Mouse (Mus musculus) lung, embryonic 14.5 days (tissue): ENCODE data around the gene Mtfr2. TPM values are rescaled to one million over a fixed set of nuclear protein-coding genes. Genes with fewer than 3 reads are reported as not detected.

Experiments
- ATAC-seq: fragments of 200-750 bp; cut with Nextera tagmentation; 2 replicates; pipeline ENCODE4 v1.8.0; 2017; ENCODE audit warnings: mild to moderate bottlenecking, moderate TSS enrichment, moderate library complexity; ENCODE audit not compliant: insufficient read depth
- DNase-seq: peaks from one replicate; pipeline ENCODE4 v3.0.0-alpha.2; 2015
- H3K27ac ChIP-seq: fragments of 300-500 bp; sonication (generic); 2 replicates; pipeline ENCODE4 v1.5.1; 2014; ENCODE audit warnings: low read depth, mild to moderate bottlenecking, moderate library complexity
- H3K27me3 ChIP-seq: fragments of 300-500 bp; sonication (generic); 2 replicates; pipeline ENCODE4 v1.6.1; 2014; ENCODE audit warnings: low read length, control low read depth; ENCODE audit not compliant: insufficient read depth
- H3K36me3 ChIP-seq: fragments of 300-500 bp; sonication (generic); 2 replicates; pipeline ENCODE4 v1.6.1; 2014; ENCODE audit warnings: control low read depth; ENCODE audit not compliant: insufficient read depth
- H3K4me1 ChIP-seq: fragments of 300-500 bp; sonication (generic); 2 replicates; pipeline ENCODE4 v1.6.1; 2014; ENCODE audit warnings: antibody characterized with exemption, control low read depth; ENCODE audit not compliant: insufficient read depth
- H3K4me2 ChIP-seq: fragments of 300-500 bp; sonication (generic); 2 replicates; pipeline ENCODE4 v1.6.1; 2014; ENCODE audit warnings: mild to moderate bottlenecking
- H3K4me3 ChIP-seq: fragments of 300-500 bp; sonication (generic); 2 replicates; pipeline ENCODE4 v1.5.1; 2014; ENCODE audit warnings: low read depth, low read length
- H3K9ac ChIP-seq: fragments of 300-500 bp; sonication (generic); 2 replicates; pipeline ENCODE4 v1.6.1; 2014
- H3K9me3 ChIP-seq: fragments of 300-500 bp; sonication (generic); 2 replicates; pipeline ENCODE4 v1.6.1; 2016; ENCODE audit warnings: low read depth, low read length, control low read depth
- CTCF ChIP-seq: IDR thresholded peaks from 2 replicates; pipeline ENCODE4 v1.5.1; 2016; ENCODE audit warnings: antibody characterized with exemption, low read depth
- WGBS: fragments of 180-500 bp; shearing (Covaris S2); extraction: QIAGEN DNeasy Blood & Tissue Kit; methylation state at CpG from one replicate; pipeline ENCODE4 v1.1.7; 2014; 5-methylcytosine and 5-hydroxymethylcytosine counted together
- polyA plus RNA-seq: library from polyadenylated mRNA; unstranded; fragments of >200 nt; fragmentation: Nextera tagmentation; extraction: Ambion mirVana; gene quantifications from 2 replicates; pipeline ENCODE4 v1.2.1, GENCODE M21; 2014

Mtfr2 gene
- polyA plus RNA-seq, 1 experiment from 2014 or later = 3.2 TPM

- DNase-seq = peak; percentile 77
- no peak for TF ChIP-seq CTCF
- H3K9ac ChIP-seq = no peak overlapping the region
- H3K4me1 ChIP-seq = peaks cover 4% of the 10 kb centered on the region; the same call in 1 of the 2 replicates
- WGBS = 35% methylated on average over 12 of the region's 12 CpGs
- no peak overlapping the region for H3K4me3 ChIP-seq
- H3K9me3 ChIP-seq = no peaks in the 10 kb centered on the region
- peak; percentile 69; the same call in 1 of the 2 replicates for ATAC-seq
- H3K4me2 ChIP-seq = peak overlapping the region; percentile 42; the same call in 1 of the 2 replicates
- H3K36me3 ChIP-seq = no peaks in the 10 kb centered on the region
- H3K27me3 ChIP-seq = no peaks in the 10 kb centered on the region
- 0 out of 2 replicates have a peak overlapping the region, but pooled peaks have one; percentile 46 for H3K27ac ChIP-seq
These were observed 51.2 kb downstream of the Mtfr2 start for GRCm38 (mm10) chr10:20398641-20399390.

GRCm38 (mm10) chr10:20400406-20400805 is 52.8 kb downstream of the Mtfr2 start:
- peak; percentile 35; the same call in 1 of the 2 replicates for ATAC-seq
- Histone ChIP-seq H3K4me1 (peaks cover 4% of the 10 kb centered on the region; the same call in 1 of the 2 replicates), H3K9me3 (no peaks in the 10 kb centered on the region), H3K27me3 (no peaks in the 10 kb centered on the region), H3K27ac (no peak overlapping the region), H3K9ac (no peak overlapping the region), H3K4me3 (no peak overlapping the region; the same call in 1 of the 2 replicates), H3K36me3 (no peaks in the 10 kb centered on the region), H3K4me2 (peak overlapping the region; percentile 29)
- TF ChIP-seq CTCF = no peak
- no peak for DNase-seq
- 65% methylated on average over 15 of the region's 15 CpGs for WGBS

- no peak overlapping the region for H3K4me2 ChIP-seq
- ATAC-seq = no peak
- H3K9ac ChIP-seq = no peak overlapping the region
- no peaks in the 10 kb centered on the region for H3K27me3 ChIP-seq
- no peak overlapping the region for H3K27ac ChIP-seq
- no peak for DNase-seq
- H3K4me3 ChIP-seq = no peak overlapping the region
- no peaks in the 10 kb centered on the region for H3K9me3 ChIP-seq
- no peak for TF ChIP-seq CTCF
- H3K4me1 ChIP-seq = peaks cover 4% of the 10 kb centered on the region; the same call in 1 of the 2 replicates
- 75% methylated on average over 5 of the region's 5 CpGs for WGBS
- no peaks in the 10 kb centered on the region for H3K36me3 ChIP-seq
These were observed 55.4 kb downstream of the Mtfr2 start for GRCm38 (mm10) chr10:20402941-20403340.

GRCm38 (mm10) chr10:20405471-20405870 is 57.9 kb downstream of the Mtfr2 start:
- no peaks in the 10 kb centered on the region for H3K27me3 ChIP-seq

GRCm38 (mm10) chr10:20408336-20408735 is 60.8 kb downstream of the Mtfr2 start:
- DNase-seq = peak; percentile 89

More at GRCm38 (mm10) chr10:20405471-20405870, 57.9 kb downstream of the Mtfr2 start:
- H3K27ac ChIP-seq = no peak overlapping the region
- H3K36me3 ChIP-seq = no peaks in the 10 kb centered on the region
- peak; percentile 87 for DNase-seq
- WGBS = 83% methylated on average over 2 of the region's 2 CpGs
- peak; percentile 98 for TF ChIP-seq CTCF
- peak; percentile 72; the same call in 1 of the 2 replicates for ATAC-seq
- no peak overlapping the region for H3K4me3 ChIP-seq
- H3K9me3 ChIP-seq = no peaks in the 10 kb centered on the region
- no peak overlapping the region for H3K9ac ChIP-seq
- no peak overlapping the region for H3K4me2 ChIP-seq
- 0 out of 2 replicates have a peak, but pooled peaks cover 3% of the 10 kb centered on the region for H3K4me1 ChIP-seq

GRCm38 (mm10) chr10:20409181-20409580 is 61.6 kb downstream of the Mtfr2 start:
- 37% methylated on average over 10 of the region's 10 CpGs for WGBS
- ATAC-seq (peak; percentile 79), DNase-seq (peak; percentile 74)
- no peaks in the 10 kb centered on the region for H3K36me3 ChIP-seq
- no peak overlapping the region for H3K9ac ChIP-seq
- no peak for TF ChIP-seq CTCF
- H3K27ac ChIP-seq = peak overlapping the region; percentile 78
- no peaks in the 10 kb centered on the region for H3K9me3 ChIP-seq
- no peak overlapping the region for H3K4me3 ChIP-seq
- H3K27me3 ChIP-seq = no peaks in the 10 kb centered on the region
- H3K4me1 ChIP-seq = 0 out of 2 replicates have a peak, but pooled peaks cover 3% of the 10 kb centered on the region
- no peak overlapping the region for H3K4me2 ChIP-seq

More at GRCm38 (mm10) chr10:20408336-20408735, 60.8 kb downstream of the Mtfr2 start:
- no peaks in the 10 kb centered on the region for H3K9me3 ChIP-seq
- no peak for TF ChIP-seq CTCF
- no peak overlapping the region for H3K4me2 ChIP-seq
- 0 out of 2 replicates have a peak overlapping the region, but pooled peaks have one; percentile 13 for H3K27ac ChIP-seq
- 0 out of 2 replicates have a peak, but pooled peaks cover 3% of the 10 kb centered on the region for H3K4me1 ChIP-seq
- no peaks in the 10 kb centered on the region for H3K27me3 ChIP-seq
- WGBS = 31% methylated on average over 3 of the region's 3 CpGs
- ATAC-seq = peak; percentile 46
- no peaks in the 10 kb centered on the region for H3K36me3 ChIP-seq
- no peak overlapping the region for H3K4me3 ChIP-seq
- no peak overlapping the region for H3K9ac ChIP-seq

Other genes with a start within 250 kb of the Mtfr2 start
- 9.3 and 9.5 TPM in 2 replicates for gene Map7, start 199.3 kb upstream of the Mtfr2 start, polyA plus RNA-seq
- 151 and 155 TPM in 2 replicates for gene Bclaf1, start 35.3 kb upstream of the Mtfr2 start, polyA plus RNA-seq